Mouse (Mus musculus): ENCODE results near the gene Gmppa. TPM values are rescaled to one million over a fixed set of nuclear protein-coding genes. Genes with fewer than 3 reads are reported as not detected.

Gmppa gene
- polyA plus RNA-seq, 1 experiment, result 98.2 TPM

- Histone ChIP-seq H3K27ac (ENCODE audit: control insufficient read depth, insufficient read depth, low read depth, low read length) (no peak overlapping the region), H3K4me3 (ENCODE audit: control insufficient read depth, low read depth, low read length) (no peak overlapping the region), H3K27me3 (ENCODE audit: control insufficient read depth, insufficient read depth, low read length) (no peaks in the 10 kb centered on the region), H3K4me1 (ENCODE audit: control insufficient read depth, insufficient read depth, low read length) (peaks cover under 1% of the 10 kb centered on the region), H3K36me3 (ENCODE audit: control insufficient read depth, insufficient read depth, low read length) (no peaks in the 10 kb centered on the region)
- no peak for TF ChIP-seq CTCF (IDR thresholded peaks at IDR 0.05; ENCODE audit: control insufficient read depth, insufficient read depth, insufficient replicate concordance, low read depth, low read length)
- TF ChIP-seq POLR2A (IDR thresholded peaks at IDR 0.05; ENCODE audit: control insufficient read depth, low read depth, low read length), result no peak
Observed at GRCm38 (mm10) chr1:75393846-75394245, 41.9 kb upstream of the Gmppa start.

GRCm38 (mm10) chr1:75398761-75399402, 36.8 kb upstream of the Gmppa start:
- H3K4me3 ChIP-seq (ENCODE audit: control insufficient read depth, low read depth, low read length), result no peak overlapping the region

GRCm38 (mm10) chr1:75399755-75400492, 35.8 kb upstream of the Gmppa start:
- Histone ChIP-seq H3K27ac (ENCODE audit: control insufficient read depth, insufficient read depth, low read depth, low read length) (no peak overlapping the region), H3K4me1 (ENCODE audit: control insufficient read depth, insufficient read depth, low read length) (peaks cover 8% of the 10 kb centered on the region), H3K4me3 (ENCODE audit: control insufficient read depth, low read depth, low read length) (no peak overlapping the region), H3K36me3 (ENCODE audit: control insufficient read depth, insufficient read depth, low read length) (no peaks in the 10 kb centered on the region), H3K27me3 (ENCODE audit: control insufficient read depth, insufficient read depth, low read length) (no peaks in the 10 kb centered on the region)
- TF ChIP-seq CTCF (IDR thresholded peaks at IDR 0.05; ENCODE audit: control insufficient read depth, insufficient read depth, insufficient replicate concordance, low read depth, low read length) (no peak), POLR2A (IDR thresholded peaks at IDR 0.05; ENCODE audit: control insufficient read depth, low read depth, low read length) (no peak)

More at GRCm38 (mm10) chr1:75398761-75399402, 36.8 kb upstream of the Gmppa start:
- H3K27ac ChIP-seq (ENCODE audit: control insufficient read depth, insufficient read depth, low read depth, low read length), result no peak overlapping the region
- H3K4me1 ChIP-seq (ENCODE audit: control insufficient read depth, insufficient read depth, low read length), result peaks cover 8% of the 10 kb centered on the region
- H3K36me3 ChIP-seq (ENCODE audit: control insufficient read depth, insufficient read depth, low read length), result no peaks in the 10 kb centered on the region
- H3K27me3 ChIP-seq (ENCODE audit: control insufficient read depth, insufficient read depth, low read length), result no peaks in the 10 kb centered on the region
- TF ChIP-seq CTCF (IDR thresholded peaks at IDR 0.05; ENCODE audit: control insufficient read depth, insufficient read depth, insufficient replicate concordance, low read depth, low read length) (no peak), POLR2A (IDR thresholded peaks at IDR 0.05; ENCODE audit: control insufficient read depth, low read depth, low read length) (no peak)

- H3K4me3 ChIP-seq (ENCODE audit: control insufficient read depth, low read depth, low read length), result no peak overlapping the region
- no peak overlapping the region for H3K27ac ChIP-seq (ENCODE audit: control insufficient read depth, insufficient read depth, low read depth, low read length)
- H3K36me3 ChIP-seq (ENCODE audit: control insufficient read depth, insufficient read depth, low read length), result no peaks in the 10 kb centered on the region
- no peak for TF ChIP-seq CTCF (IDR thresholded peaks at IDR 0.05; ENCODE audit: control insufficient read depth, insufficient read depth, insufficient replicate concordance, low read depth, low read length)
- no peak for TF ChIP-seq POLR2A (IDR thresholded peaks at IDR 0.05; ENCODE audit: control insufficient read depth, low read depth, low read length)
- peaks cover 8% of the 10 kb centered on the region for H3K4me1 ChIP-seq (ENCODE audit: control insufficient read depth, insufficient read depth, low read length)
- H3K27me3 ChIP-seq (ENCODE audit: control insufficient read depth, insufficient read depth, low read length), result no peaks in the 10 kb centered on the region
Observed at GRCm38 (mm10) chr1:75400493-75401115, 35.1 kb upstream of the Gmppa start.

GRCm38 (mm10) chr1:75405547-75405946, 30.2 kb upstream of the Gmppa start:
- Histone ChIP-seq H3K27me3 (ENCODE audit: control insufficient read depth, insufficient read depth, low read length) (no peaks in the 10 kb centered on the region), H3K36me3 (ENCODE audit: control insufficient read depth, insufficient read depth, low read length) (no peaks in the 10 kb centered on the region), H3K4me1 (ENCODE audit: control insufficient read depth, insufficient read depth, low read length) (no peaks in the 10 kb centered on the region), H3K27ac (ENCODE audit: control insufficient read depth, insufficient read depth, low read depth, low read length) (no peak overlapping the region), H3K4me3 (ENCODE audit: control insufficient read depth, low read depth, low read length) (no peak overlapping the region)
- TF ChIP-seq CTCF (IDR thresholded peaks at IDR 0.05; ENCODE audit: control insufficient read depth, insufficient read depth, insufficient replicate concordance, low read depth, low read length), result no peak
- no peak for TF ChIP-seq POLR2A (IDR thresholded peaks at IDR 0.05; ENCODE audit: control insufficient read depth, low read depth, low read length)

GRCm38 (mm10) chr1:75406173-75406572, 29.6 kb upstream of the Gmppa start:
- Histone ChIP-seq H3K36me3 (ENCODE audit: control insufficient read depth, insufficient read depth, low read length) (no peaks in the 10 kb centered on the region), H3K4me1 (ENCODE audit: control insufficient read depth, insufficient read depth, low read length) (no peaks in the 10 kb centered on the region), H3K27ac (ENCODE audit: control insufficient read depth, insufficient read depth, low read depth, low read length) (no peak overlapping the region), H3K4me3 (ENCODE audit: control insufficient read depth, low read depth, low read length) (no peak overlapping the region), H3K27me3 (ENCODE audit: control insufficient read depth, insufficient read depth, low read length) (no peaks in the 10 kb centered on the region)
- TF ChIP-seq CTCF (IDR thresholded peaks at IDR 0.05; ENCODE audit: control insufficient read depth, insufficient read depth, insufficient replicate concordance, low read depth, low read length), result no peak
- TF ChIP-seq POLR2A (IDR thresholded peaks at IDR 0.05; ENCODE audit: control insufficient read depth, low read depth, low read length), result no peak

GRCm38 (mm10) chr1:75407056-75407455, 28.7 kb upstream of the Gmppa start:
- no peak overlapping the region for H3K27ac ChIP-seq (ENCODE audit: control insufficient read depth, insufficient read depth, low read depth, low read length)
- no peaks in the 10 kb centered on the region for H3K4me1 ChIP-seq (ENCODE audit: control insufficient read depth, insufficient read depth, low read length)
- H3K27me3 ChIP-seq (ENCODE audit: control insufficient read depth, insufficient read depth, low read length), result no peaks in the 10 kb centered on the region
- H3K36me3 ChIP-seq (ENCODE audit: control insufficient read depth, insufficient read depth, low read length), result no peaks in the 10 kb centered on the region
- TF ChIP-seq CTCF (IDR thresholded peaks at IDR 0.05; ENCODE audit: control insufficient read depth, insufficient read depth, insufficient replicate concordance, low read depth, low read length), result no peak
- no peak for TF ChIP-seq POLR2A (IDR thresholded peaks at IDR 0.05; ENCODE audit: control insufficient read depth, low read depth, low read length)
- H3K4me3 ChIP-seq (ENCODE audit: control insufficient read depth, low read depth, low read length), result no peak overlapping the region
